Mouse (Mus musculus) erythroblast, embryonic 14.5 days (primary cell): ENCODE data around the gene Phf14.

Source experiments
- GATA1 ChIP-seq: IDR thresholded peaks from 2 replicates; pipeline ENCODE4 v1.6.1; 2012; ENCODE audit warnings: low read length, inconsistent platforms, mixed read lengths
- TAL1 ChIP-seq: IDR thresholded peaks from 3 replicates; pipeline ENCODE4 v1.6.1; 2012; ENCODE audit warnings: low read length, inconsistent platforms, mixed read lengths

DNA sequence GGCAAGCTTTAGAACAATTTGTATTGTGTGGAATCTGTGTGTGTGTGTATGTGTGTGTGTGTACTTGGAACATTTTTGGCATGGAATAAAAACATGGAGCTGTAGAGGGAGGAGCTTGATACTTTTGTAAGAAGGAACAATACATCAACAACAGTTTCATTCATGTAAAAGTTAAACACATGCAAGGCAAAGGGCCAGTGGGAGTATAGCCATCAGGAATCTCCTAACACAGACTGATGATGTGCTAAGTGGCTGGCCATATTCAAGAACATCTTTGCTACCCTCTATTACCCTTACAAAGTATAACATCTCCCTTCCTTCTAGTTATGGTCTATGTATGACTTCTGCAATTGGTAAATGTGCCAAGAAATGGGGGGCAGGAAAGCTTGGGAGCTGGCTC is 215.2 kb downstream of the Phf14 start:
- TF ChIP-seq TAL1, result no peak
- no peak for TF ChIP-seq GATA1
